Mouse (Mus musculus): ENCODE measurements around the gene Fsd1.

GRCm38 (mm10) chr17:56036901-56037287, 50.6 kb downstream of the Fsd1 start:
- TF ChIP-seq POLR2A (IDR thresholded peaks at IDR 0.05; ENCODE audit: borderline replicate concordance, control insufficient read depth, low read depth, low read length) (no peak), CTCF (IDR thresholded peaks at IDR 0.05; ENCODE audit: control insufficient read depth, insufficient read depth, low read length) (no peak)

Measured in bone marrow, adult 2 months (tissue).